Mouse (Mus musculus): ENCODE results near the gene Atp12a. TPM values are rescaled to one million over a fixed set of nuclear protein-coding genes. Genes with fewer than 3 reads are reported as not detected.

Gene Atp12a
- polyA plus RNA-seq (2012; rRNA removed): not detected in 2 replicates

DNA sequence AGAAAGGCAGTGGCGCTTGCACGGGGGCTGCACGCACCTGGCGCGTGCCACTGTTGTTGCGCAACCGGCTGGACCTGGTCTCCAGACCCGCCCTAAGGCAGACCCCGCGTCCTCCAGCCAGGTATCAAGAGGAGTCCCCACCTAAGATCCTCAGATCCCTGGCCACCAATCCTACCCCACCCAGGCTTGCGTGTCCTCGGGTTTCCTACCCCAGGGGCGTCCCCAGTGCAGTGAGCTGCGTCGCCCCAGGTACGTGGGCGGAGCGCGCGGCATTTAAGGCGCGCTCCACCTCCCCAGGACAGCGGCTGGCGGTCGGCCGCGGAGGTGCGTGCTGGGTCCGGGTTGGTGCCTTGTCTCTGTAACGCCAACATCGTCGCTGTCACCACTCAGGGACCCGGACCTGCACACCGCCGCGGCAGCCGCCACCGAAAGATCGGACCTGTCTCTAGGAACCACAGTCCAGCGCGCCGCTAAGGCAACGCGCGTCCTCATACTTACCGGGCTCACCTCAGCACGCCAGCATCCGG lies at the start of gene Atp12a:
Gene Atp12a (plus strand): TSS at position 358 of the 527 bp plus-strand sequence.
- 4% methylated on average over 48 of the region's 48 CpGs for WGBS

DNA sequence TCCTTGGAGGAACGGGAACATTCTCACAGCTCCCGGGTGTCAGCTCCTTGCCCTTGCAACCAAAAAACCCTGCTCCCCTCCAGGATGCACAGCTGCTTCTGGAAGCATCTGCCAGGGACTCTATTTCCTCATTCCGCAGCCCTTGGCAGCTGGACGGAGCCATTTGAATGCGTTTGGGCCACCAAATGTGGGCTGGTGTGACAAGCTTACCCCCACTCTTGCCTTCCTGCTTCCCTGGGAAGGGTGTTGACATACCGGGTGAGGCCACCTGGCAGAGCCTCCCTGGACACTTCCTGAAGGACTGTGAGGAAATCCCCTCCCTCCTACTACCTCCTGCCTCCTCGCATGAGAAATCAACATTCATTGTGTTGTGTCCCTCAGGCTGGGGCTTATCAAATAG lies 49.3 kb upstream of the Atp12a start:
- H3K27me3 ChIP-seq (ENCODE audit: control insufficient read depth, insufficient read depth, low read length): peaks cover 2% of the 10 kb centered on the region; the same call in 1 of the 2 replicates
- no peaks in the 10 kb centered on the region for H3K36me3 ChIP-seq (ENCODE audit: control insufficient read depth, insufficient read depth, low read length)
- H3K27ac ChIP-seq (ENCODE audit: insufficient read depth, low read length): no peak overlapping the region
- H3K4me1 ChIP-seq (ENCODE audit: control insufficient read depth, insufficient read depth, insufficient read length): no peaks in the 10 kb centered on the region
- 27% methylated on average over 7 of the region's 7 CpGs for WGBS
- TF ChIP-seq CTCF (IDR thresholded peaks at IDR 0.05; ENCODE audit: extremely low read depth, insufficient read depth, insufficient read length, insufficient replicate concordance) (no peak), POLR2A (IDR thresholded peaks at IDR 0.05; ENCODE audit: low read depth, low read length) (no peak)
- DNase-seq (ENCODE audit: low read depth in 1 of 2, low spot score in 2 of 2): no peak
- no peak overlapping the region for H3K4me3 ChIP-seq (ENCODE audit: extremely low read depth, insufficient read depth, insufficient read length)

More for the DNA sequence above, at the start of gene Atp12a:
- Histone ChIP-seq H3K36me3 (ENCODE audit: control insufficient read depth, insufficient read depth, low read length) (no peaks in the 10 kb centered on the region), H3K4me1 (ENCODE audit: control insufficient read depth, insufficient read depth, insufficient read length) (no peaks in the 10 kb centered on the region), H3K27ac (ENCODE audit: insufficient read depth, low read length) (no peak within 1 kb of the TSS), H3K4me3 (ENCODE audit: extremely low read depth, insufficient read depth, insufficient read length) (no peak within 1 kb of the TSS), H3K27me3 (ENCODE audit: control insufficient read depth, insufficient read depth, low read length) (peaks cover 5% of the 10 kb centered on the region)
- TF ChIP-seq CTCF (IDR thresholded peaks at IDR 0.05; ENCODE audit: extremely low read depth, insufficient read depth, insufficient read length, insufficient replicate concordance) (no peak), POLR2A (IDR thresholded peaks at IDR 0.05; ENCODE audit: low read depth, low read length) (no peak)
- DNase-seq (ENCODE audit: low read depth in 1 of 2, low spot score in 2 of 2): no peak

DNA sequence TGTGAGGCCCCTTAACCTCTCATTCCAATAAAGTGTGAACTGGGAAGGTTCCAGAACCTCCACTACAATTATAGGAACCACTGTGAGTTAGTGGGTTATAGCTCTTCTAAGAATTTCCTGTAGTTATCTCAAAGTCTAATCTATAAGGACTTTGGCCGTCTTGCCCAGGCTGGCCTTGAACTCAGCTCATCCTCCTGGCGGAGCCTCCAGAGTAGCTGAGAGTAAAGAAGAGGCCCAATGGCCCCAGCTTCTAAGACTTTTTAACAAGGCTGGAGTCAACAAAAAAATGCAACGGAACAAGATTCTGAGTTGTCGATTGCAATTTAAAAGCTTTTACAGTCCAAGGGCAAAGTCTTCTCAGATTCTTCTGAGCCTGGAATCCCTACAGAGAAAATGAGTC lies 48.5 kb upstream of the Atp12a start:
- H3K27me3 ChIP-seq (ENCODE audit: control insufficient read depth, insufficient read depth, low read length): peaks cover 2% of the 10 kb centered on the region; the same call in 1 of the 2 replicates
- no peak overlapping the region for H3K4me3 ChIP-seq (ENCODE audit: extremely low read depth, insufficient read depth, insufficient read length)
- no peak overlapping the region for H3K27ac ChIP-seq (ENCODE audit: insufficient read depth, low read length)
- 82% methylated on average over 4 of the region's 4 CpGs for WGBS
- no peaks in the 10 kb centered on the region for H3K4me1 ChIP-seq (ENCODE audit: control insufficient read depth, insufficient read depth, insufficient read length)
- DNase-seq (ENCODE audit: low read depth in 1 of 2, low spot score in 2 of 2): no peak
- TF ChIP-seq POLR2A (IDR thresholded peaks at IDR 0.05; ENCODE audit: low read depth, low read length): no peak
- TF ChIP-seq CTCF (IDR thresholded peaks at IDR 0.05; ENCODE audit: extremely low read depth, insufficient read depth, insufficient read length, insufficient replicate concordance): no peak
- no peaks in the 10 kb centered on the region for H3K36me3 ChIP-seq (ENCODE audit: control insufficient read depth, insufficient read depth, low read length)

DNA sequence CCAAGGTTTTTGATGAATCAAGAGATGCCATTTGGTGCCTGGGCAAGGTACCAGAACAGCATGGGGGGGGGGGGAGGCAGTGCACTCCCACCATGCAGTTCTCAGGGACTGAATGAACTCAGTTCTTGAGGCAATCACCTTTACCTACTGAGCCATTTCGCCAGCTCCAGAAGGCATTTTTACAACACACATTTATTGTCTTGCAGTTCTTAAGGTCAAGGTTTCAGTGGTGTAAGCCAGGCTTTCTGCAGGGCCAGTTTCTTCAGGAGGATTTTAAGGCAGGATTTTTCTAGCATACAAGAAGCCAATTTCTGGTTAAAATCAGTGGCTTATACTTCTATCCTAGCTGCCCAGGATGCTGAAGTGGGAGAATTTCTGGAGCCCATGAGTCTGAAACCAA lies 41.9 kb upstream of the Atp12a start:
- Histone ChIP-seq H3K27ac (ENCODE audit: insufficient read depth, low read length) (no peak overlapping the region), H3K4me3 (ENCODE audit: extremely low read depth, insufficient read depth, insufficient read length) (no peak overlapping the region), H3K27me3 (ENCODE audit: control insufficient read depth, insufficient read depth, low read length) (no peaks in the 10 kb centered on the region), H3K36me3 (ENCODE audit: control insufficient read depth, insufficient read depth, low read length) (no peaks in the 10 kb centered on the region), H3K4me1 (ENCODE audit: control insufficient read depth, insufficient read depth, insufficient read length) (no peaks in the 10 kb centered on the region)
- 76% methylated on average over 1 of the region's 1 CpGs for whole genome bisulfite sequencing
- no peak for TF ChIP-seq POLR2A (IDR thresholded peaks at IDR 0.05; ENCODE audit: low read depth, low read length)
- no peak for TF ChIP-seq CTCF (IDR thresholded peaks at IDR 0.05; ENCODE audit: extremely low read depth, insufficient read depth, insufficient read length, insufficient replicate concordance)
- DNase-seq (ENCODE audit: low read depth in 1 of 2, low spot score in 2 of 2): no peak

DNA sequence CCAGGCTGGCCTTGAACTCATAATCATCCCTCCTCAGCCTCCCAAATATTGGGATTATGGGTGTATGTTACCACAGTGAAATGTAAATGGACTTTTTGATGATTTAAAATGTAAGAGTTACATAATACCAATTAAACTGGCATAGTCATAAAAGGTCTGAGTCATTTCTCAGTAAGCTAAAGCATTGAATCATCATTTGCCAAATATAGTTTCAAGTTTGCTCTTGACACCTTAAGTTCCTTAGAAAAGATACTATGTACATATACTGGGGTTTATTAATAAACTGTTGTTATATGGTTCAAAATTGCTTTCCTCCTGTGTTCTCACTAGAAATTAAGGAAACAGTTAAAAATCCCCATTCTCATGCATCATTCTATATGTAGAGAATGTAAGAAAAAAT lies 39.8 kb upstream of the Atp12a start:
- Histone ChIP-seq H3K27ac (ENCODE audit: insufficient read depth, low read length) (no peak overlapping the region), H3K27me3 (ENCODE audit: control insufficient read depth, insufficient read depth, low read length) (no peaks in the 10 kb centered on the region), H3K4me1 (ENCODE audit: control insufficient read depth, insufficient read depth, insufficient read length) (no peaks in the 10 kb centered on the region), H3K36me3 (ENCODE audit: control insufficient read depth, insufficient read depth, low read length) (no peaks in the 10 kb centered on the region), H3K4me3 (ENCODE audit: extremely low read depth, insufficient read depth, insufficient read length) (no peak overlapping the region)
- DNase-seq (ENCODE audit: low read depth in 1 of 2, low spot score in 2 of 2): no peak
- TF ChIP-seq POLR2A (IDR thresholded peaks at IDR 0.05; ENCODE audit: low read depth, low read length) (no peak), CTCF (IDR thresholded peaks at IDR 0.05; ENCODE audit: extremely low read depth, insufficient read depth, insufficient read length, insufficient replicate concordance) (no peak)

DNA sequence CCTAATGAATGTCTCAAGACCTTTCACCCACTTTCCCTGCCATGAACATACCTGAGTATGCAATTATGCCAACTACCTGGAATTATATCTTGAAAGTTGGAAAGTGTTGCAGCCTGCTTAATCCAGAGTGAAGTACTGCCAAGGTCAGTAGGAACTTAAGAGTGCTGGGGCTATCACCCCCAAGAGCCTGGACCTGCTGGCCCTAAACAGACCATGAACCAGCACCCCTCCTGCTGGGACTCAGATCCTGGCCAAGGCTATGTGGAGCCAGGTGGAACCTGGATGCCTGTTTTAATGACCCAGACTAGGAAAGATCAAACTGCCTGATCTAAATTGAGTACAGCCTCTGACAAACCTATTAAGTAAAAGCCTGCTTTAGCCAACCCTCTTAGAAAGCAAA lies 31.2 kb upstream of the Atp12a start:
- no peaks in the 10 kb centered on the region for H3K27me3 ChIP-seq (ENCODE audit: control insufficient read depth, insufficient read depth, low read length)
- TF ChIP-seq POLR2A (IDR thresholded peaks at IDR 0.05; ENCODE audit: low read depth, low read length) (no peak), CTCF (IDR thresholded peaks at IDR 0.05; ENCODE audit: extremely low read depth, insufficient read depth, insufficient read length, insufficient replicate concordance) (no peak)

DNA sequence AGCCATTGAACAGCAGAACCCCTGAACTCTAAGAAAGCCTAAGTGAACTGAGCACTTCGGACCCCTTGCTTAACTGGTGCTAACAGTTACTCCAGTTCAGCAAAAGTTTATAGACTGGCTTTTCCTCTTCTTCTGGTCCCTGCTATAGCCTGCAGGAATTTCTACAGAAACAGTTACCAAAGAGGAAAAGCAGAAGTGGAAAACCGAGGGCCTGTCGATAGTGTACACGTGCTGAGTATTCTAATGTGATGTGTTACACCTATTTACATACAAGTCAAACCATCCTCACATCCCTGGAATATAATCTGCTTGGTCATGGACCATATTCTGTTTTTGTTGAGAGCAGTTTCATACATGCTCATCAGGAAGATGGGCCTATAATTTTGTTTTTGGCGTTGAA lies 30.4 kb upstream of the Atp12a start:
- DNase-seq (ENCODE audit: low read depth in 1 of 2, low spot score in 2 of 2): no peak
- H3K27me3 ChIP-seq (ENCODE audit: control insufficient read depth, insufficient read depth, low read length): no peaks in the 10 kb centered on the region
- no peak overlapping the region for H3K4me3 ChIP-seq (ENCODE audit: extremely low read depth, insufficient read depth, insufficient read length)
- no peak for TF ChIP-seq POLR2A (IDR thresholded peaks at IDR 0.05; ENCODE audit: low read depth, low read length)
- TF ChIP-seq CTCF (IDR thresholded peaks at IDR 0.05; ENCODE audit: extremely low read depth, insufficient read depth, insufficient read length, insufficient replicate concordance): no peak
- H3K27ac ChIP-seq (ENCODE audit: insufficient read depth, low read length): no peak overlapping the region
- no peaks in the 10 kb centered on the region for H3K36me3 ChIP-seq (ENCODE audit: control insufficient read depth, insufficient read depth, low read length)
- 79% methylated on average over 5 of the region's 5 CpGs for WGBS
- no peaks in the 10 kb centered on the region for H3K4me1 ChIP-seq (ENCODE audit: control insufficient read depth, insufficient read depth, insufficient read length)

More for the DNA sequence above, 31.2 kb upstream of the Atp12a start:
- Histone ChIP-seq H3K4me1 (ENCODE audit: control insufficient read depth, insufficient read depth, insufficient read length) (no peaks in the 10 kb centered on the region), H3K27ac (ENCODE audit: insufficient read depth, low read length) (no peak overlapping the region), H3K36me3 (ENCODE audit: control insufficient read depth, insufficient read depth, low read length) (no peaks in the 10 kb centered on the region), H3K4me3 (ENCODE audit: extremely low read depth, insufficient read depth, insufficient read length) (no peak overlapping the region)
- no peak for DNase-seq (ENCODE audit: low read depth in 1 of 2, low spot score in 2 of 2)
